Mouse (Mus musculus) layer of hippocampus, postnatal 10 days (tissue): ENCODE results near the gene Rnf227. TPM values are rescaled to one million over a fixed set of nuclear protein-coding genes. Genes with fewer than 3 reads are reported as not detected.
"Not testable (repeated sequence)": the region's sequence is repeated elsewhere in the genome, so short reads cannot be mapped to it uniquely, and the experiment has no call there.

Source experiments
- DNase-seq, 2 experiments: peaks; one replicate each; pipeline ENCODE4 v3.0.0; 2021; ENCODE audit warnings: low spot score in 2 of 2
- long read RNA-seq: library from polyadenylated mRNA; stranded (forward); transcript quantifications from one replicate; pipeline ENCODE4 v2.0.0, GENCODE M21; 2023
- total RNA-seq, 2 experiments: library from RNA; stranded (reverse); gene quantifications; 2 replicates each; pipeline ENCODE4 v1.2.3; 2021

Gene Rnf227
- total RNA-seq: 10 to 100 TPM; 72.6 to 76.6 TPM
- long read RNA-seq, transcript Rnf227-201 (2 exons, 2,081 nt): major isoform, 134 of 142 reads
- long read RNA-seq, partial matches to known transcripts: 0 of 142 reads
- long read RNA-seq, other reads (novel, unspliced or antisense): 8 of 142 reads

DNA sequence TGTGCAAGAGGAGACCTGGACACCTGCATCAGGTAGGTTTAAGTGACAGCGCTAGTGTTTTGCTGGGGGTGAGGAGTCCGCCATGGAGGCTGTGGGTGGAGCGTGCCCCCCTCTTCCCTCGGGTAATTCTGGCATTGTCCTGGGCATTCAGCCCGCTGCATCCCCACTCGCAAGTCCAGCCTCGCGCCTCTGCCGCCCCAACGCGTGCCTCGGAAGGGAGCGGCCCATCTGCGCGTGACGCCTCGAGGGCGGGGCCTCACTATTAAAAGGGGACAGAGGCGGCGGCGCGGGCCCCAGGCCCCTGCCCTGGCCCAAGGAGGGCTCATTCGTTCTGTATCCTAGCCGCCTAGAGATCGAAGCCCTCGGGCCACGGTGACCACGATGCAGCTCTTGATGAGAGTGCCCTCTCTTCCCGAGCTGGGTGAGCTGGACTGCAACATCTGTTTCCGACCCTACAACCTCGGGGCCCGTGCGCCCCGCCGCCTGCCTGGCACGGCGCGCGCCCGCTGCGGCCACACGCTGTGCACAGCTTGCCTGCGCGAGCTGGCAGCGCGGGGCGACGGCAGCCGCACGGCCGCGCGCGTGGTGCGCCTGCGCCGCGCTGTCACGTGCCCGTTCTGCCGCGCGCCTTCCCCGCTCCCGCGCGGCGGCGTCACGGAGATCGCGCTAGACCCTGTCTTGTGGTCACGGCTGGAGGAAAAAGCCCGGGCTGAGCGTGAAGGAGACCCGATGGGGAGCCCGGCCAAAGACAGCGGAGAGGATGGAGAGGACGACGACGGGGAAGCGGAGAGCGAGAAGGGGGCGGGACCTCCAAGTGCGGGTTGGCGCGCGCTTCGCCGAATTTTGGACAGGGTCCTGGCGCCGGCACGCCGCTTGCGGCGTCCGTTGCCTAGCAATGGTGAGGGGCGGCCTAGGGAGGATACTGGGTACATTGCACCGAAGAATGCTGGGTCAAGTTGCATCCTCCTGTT, at the start of gene Rnf227:
TSS of gene Rnf227 (plus strand) at position 301 of the 971 bp plus-strand sequence.
- DNase-seq: peak; percentile 82 to 87

DNA sequence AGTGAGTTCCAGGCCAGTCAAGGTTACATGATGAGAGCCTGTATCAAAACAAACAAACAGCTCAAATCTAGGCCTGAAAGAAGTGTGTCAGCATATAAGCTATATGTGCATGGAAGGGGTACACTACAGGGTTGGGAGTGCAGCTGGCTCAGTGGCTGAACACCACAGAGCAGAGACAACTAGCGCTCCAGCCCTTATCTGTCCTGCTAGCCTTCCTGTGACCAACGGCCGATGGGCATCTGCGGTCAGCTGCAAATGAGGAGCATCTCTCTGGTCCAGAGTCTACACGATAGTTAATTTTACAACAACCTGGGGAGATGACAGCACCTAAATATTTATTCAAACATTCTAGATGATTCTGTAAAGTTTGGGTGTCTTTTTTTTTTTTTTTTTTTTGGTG, 49.1 kb upstream of the Rnf227 start:
- no peak for DNase-seq

DNA sequence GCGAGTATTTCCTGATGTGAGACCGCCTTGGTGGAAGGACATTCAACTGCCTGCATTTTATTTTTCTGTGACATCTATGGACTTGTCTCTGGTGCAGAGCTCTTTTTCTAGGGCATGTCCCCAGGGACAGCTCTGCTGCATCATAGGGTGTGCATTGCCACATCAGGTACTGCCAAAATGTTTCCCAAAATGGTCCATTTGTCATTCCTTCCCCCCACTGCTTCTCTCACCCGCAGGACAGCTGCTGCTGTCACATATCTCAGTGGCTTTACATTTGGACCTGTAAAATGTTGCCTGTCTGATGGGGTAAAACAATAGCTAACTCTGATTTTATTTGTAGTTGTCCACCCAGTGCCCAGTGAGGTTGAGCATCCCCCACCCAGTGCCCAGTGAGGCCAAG, 45.0 kb upstream of the Rnf227 start:
- DNase-seq: no peak

DNA sequence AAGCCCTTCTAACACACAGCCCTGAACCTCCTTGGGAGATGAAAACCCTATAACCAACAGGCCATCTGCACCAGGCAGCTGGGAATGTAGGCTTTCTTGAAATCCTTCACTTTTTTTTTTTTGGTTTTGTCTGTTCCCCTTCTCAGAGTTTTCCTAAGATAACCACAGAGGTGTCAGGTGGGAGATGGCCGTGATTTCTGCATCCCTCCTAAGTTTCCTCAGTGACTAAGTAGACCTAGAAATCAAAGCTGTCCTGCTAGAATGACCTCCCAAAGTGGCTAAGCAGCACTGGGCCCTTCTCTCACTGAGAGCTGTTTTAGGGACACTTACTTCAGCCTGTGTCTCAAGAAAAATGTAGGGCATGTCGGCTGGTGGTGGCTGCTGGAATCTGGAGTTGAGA, 42.5 kb upstream of the Rnf227 start:
- DNase-seq: no peak

DNA sequence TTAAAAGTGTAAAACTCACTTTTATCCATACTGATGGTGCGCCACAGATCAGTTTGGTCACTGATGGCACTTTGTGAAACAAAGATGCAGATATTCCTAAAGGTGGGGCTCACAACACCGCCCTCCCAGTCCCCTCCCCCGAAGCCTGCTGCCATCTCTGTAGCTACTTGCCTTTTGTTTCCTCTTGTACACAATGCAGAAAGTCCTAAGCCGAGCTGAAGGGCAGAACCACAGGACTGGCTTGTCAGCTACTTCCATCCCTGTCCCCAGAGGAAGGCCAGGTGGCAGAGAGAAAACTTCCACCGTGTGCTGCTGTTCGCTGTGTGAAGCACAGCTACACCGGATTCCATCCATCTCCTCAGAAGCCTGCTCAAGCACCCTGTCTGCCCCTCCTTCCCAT, 42.0 kb upstream of the Rnf227 start:
- DNase-seq: no peak

DNA sequence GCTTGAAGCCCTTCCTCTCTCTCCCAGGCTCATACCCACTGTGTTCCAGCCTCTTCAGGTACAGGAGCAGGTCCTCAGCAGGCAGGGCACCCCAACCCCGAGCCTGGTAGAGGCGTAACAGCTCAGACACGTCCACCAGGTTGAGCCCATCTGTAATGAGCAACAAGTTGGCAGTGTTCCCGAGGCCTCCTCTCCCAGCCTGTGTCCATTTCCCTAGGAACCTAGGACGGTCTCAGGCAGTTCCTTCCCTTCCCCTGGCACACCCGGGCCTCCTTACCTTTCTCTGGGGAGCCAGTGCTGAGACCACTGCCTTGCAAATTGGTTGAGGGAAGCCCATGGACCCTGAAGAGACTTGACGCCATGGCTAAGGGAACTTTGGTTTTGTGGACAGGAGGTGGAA, 37.4 kb upstream of the Rnf227 start:
- DNase-seq: no peak

DNA sequence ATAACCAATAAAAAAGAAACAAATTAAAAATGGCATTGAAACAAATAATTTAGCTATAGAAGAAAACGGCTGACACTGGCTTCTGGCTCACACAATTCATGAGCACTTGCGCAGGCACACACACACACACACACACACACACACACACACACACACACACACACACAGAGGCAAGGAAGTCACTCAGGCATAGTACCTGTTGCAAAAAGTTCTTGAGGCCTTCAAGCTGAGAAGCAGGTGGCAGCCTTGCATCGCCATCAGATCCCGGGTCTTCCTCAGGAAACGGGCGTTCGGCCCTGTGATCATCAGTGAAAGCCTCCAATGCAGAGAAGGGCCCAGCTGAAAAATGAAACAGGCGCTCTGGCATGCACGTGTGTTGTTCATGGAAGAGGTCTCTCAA, 35.0 kb upstream of the Rnf227 start:
- DNase-seq: no peak

DNA sequence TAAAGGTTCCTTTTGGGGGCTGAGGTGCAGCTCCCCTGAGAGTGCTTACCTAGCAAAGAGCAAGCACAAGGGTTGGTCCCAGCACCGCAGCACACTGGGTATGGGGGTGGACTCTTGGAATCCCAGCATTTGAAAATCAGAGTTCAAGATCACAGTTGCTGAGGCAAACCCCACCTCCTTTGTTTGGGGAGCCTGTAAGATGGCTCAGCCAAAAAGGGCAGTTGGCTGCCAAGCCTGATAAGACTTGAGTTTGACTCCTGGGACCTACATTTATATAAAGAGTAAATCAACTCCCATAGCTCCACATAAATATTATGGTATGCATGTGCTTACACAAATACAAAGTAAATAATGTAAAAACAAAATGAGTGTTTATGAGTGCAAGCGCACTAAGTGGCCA, 34.2 kb upstream of the Rnf227 start:
- no peak for DNase-seq

DNA sequence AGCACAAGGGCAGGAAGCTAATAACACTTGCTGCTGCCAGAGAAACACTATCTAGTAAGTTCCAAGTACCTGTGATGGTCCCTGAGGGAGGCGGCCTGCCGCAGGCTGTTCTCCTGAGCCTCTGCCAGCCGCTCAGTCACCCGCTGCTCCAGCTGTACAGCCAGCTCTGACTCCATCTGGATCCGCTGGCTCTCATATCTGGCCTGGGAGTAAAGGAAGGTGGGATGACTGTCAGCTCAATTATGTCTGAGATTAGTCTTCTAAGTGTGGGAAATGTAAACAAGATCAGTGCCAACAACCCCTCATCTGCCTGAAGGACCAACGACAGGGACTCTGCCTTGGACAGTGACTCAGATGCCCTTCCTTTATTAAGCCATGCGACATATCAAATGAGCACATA, 29.0 kb upstream of the Rnf227 start:
- DNase-seq: no peak

DNA sequence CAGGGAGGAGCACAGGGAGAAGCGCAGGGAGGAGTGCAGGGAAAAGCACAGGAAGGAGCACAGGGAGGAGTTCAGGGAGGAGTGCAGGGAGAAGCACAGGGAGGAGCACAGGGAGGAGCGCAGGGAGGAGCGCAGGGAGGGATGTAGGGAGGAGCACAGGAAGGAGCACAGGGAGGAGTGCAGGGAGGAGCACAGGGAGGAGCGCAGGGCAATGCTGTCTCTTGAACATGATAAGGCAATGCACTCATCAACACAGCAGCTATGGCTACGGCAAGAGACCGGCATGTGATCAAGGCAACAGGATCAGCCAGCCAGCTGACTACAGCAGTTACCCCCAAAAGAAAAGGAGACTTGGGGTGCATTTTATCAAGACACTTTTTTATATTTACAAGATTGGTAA, 23.9 kb upstream of the Rnf227 start:
- no peak for DNase-seq

DNA sequence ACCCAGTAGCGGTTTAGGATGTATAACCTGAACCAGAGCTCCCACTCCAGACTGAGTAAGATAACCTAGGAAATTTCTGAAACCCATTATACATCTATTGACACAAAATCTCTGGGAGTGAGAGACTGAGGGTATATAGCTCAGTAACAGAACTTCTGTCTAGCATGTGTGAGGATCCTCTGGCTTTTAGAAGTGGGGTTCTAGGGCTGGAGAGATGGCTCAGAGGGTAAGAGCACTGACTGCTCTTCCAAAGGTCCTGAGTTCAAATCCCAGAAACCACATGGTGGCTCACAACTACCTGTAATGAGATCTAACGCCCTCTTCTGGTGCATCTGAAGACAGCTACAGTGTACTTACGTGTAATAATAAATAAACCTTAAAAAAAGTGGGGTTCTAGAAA, 22.3 kb upstream of the Rnf227 start:
- not testable (repeated sequence) for DNase-seq

DNA sequence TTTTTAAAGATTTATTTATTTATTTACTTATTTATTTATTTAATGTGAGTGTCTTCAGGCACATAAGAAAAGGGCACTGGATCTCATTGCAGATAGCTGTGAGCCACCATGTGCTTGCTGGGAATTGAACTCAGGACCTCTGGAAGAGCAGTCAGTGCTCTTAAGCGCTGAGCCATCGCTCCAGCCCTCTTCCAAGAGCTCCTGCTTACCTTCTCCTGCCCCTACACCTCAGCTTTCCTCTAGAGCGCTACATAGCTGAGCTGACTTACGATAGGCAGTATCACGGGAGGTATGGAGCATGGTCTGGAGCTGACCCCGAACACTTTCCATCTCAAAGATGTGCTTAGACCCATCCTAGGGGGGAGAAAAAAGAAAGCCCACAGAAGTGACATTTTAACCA, 18.7 kb upstream of the Rnf227 start:
- DNase-seq: no peak

DNA sequence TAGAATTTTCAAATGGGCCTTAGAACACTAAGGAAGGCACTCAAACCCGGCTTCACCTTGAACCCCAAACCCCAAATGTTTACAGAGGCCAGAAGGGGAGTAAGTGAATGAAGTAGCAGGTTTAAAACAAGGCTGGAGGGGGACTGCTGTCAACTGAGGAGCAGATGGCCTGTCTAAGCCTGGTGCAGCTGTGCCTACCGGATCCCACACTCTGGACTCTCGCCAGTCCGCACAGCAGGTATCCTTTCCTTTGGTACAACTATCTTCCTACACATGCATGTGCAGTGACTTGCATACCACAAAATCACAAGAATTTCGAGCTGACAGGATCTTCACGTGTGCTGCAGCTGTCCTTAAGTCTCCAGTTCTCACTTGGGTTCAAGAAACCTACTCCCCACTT, 18.3 kb upstream of the Rnf227 start:
- DNase-seq: no peak

DNA sequence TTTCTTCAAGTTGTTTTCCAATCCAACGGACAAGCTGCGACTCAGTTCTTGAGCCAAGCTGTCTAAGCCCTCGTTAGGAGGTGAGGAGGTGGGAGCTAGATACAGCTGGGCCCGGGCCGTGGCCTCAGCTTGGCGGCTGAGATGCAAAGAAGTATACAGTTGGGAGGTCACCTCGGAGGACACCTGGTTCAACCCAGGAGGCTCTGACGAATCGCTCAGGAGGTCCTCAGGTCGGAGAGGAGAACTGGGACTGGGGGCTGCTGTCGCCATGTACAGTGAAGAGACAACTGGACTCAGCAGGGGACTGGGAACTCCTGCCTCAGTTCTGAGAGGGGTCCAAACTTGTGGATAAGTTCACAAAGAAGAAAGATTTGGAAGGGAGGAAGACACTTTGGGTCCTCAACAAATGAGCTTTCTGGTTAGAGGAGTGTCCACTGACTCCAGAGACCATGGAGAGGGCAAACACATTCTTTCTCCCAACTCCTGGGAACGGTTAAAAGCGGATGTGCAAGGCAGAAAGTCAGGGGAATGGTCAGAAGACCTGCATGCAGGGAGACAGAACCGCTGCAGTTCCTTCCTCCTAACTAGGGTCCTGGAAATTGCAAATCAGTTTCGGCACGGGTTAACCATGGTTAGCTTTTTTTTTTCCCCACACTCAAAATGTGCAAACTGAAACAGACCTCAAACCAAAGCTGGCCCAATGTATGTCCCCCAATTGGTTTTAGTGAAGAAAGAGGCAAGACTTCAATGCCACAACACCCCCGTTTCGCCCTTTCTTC, 17.4 kb upstream of the Rnf227 start:
- DNase-seq: no peak

DNA sequence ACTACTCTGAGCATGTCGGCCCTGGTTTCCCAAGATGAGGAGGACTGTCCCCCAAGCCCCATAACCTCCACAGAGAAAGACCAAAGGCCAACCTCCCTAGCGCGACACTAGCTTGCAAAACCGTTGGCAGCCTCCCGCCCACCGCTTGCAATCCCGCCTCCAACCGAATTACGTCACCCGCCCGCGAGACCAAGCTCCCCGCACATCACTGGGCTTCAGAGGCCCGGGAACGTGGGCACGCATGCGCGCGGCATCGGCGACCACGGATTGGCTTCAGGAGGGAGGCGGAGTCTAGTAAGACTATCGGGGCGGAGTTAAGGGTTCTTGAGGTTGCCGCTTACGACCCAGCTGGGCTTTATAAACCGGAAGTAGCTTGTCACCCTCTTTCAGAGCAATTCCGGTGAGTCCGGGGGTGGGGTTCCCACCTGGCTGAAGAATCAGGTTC, 16.6 kb upstream of the Rnf227 start, which contains the start of the genes Cntrob and Trappc1:
TSS of gene Cntrob (minus strand) at position 109 of the 445 bp plus-strand sequence.
TSS of gene Trappc1 (plus strand) at position 314 of the 445 bp plus-strand sequence.
- DNase-seq: peak; percentile 99

DNA sequence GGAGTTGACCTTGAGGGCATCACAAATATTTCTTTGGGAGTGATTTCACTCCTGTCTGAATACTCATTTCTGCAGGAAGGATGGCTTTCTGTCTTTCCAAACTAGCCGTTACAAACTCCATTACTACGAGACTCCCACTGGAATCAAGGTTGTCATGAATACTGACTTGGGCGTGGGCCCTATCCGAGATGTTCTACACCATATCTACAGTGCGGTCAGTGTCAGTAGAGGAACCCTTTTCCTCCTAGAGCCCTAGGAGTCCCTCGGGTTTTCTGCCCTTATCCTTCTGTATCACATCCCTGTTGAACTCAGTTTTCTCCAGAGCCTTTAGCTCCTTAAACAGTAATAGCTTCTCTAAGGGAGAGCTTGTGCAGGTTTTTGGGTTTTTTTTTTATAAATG, 15.5 kb upstream of the Rnf227 start:
- DNase-seq: no peak

DNA sequence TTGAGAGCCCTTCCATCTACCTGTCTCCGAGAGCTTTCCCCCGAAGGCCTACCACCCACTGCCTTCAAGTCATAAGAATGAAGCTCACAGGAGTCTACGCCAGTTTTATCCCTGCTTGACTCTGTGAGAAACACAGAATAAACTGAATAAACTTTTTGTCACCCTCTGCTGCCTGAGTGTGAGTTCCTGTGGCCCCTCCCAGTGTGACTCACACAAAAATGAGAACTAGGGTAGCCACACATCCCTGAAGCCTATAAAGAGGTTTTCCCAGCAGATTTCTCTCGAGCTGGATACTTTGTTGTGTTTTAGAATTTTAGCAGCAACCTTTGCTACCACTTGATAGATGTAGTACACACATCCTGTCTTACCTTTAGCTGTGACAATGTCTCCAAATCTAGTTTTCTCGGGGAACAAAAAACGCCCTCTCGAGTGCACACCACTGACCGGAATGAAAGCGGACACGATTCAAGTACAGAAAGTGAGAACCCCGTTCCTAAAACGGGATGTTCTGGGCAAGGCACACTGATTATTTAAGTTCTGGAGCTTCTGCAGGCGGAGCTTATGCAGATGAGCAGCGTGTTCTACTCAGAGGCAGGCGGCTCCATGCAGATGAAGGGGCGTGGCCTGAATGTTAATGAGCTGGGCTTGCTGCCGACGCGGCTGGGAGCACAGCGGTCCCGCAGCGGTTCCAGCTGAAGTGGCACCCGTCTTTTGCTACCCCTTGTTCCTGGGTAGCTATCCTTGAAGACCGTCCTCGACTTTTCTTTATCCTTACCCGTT, 14.4 kb upstream of the Rnf227 start, which contains the start of gene Kcnab3:
TSS of gene Kcnab3 (plus strand) at position 631 of the 780 bp plus-strand sequence.
- peak; percentile 81 to 82 for DNase-seq

DNA sequence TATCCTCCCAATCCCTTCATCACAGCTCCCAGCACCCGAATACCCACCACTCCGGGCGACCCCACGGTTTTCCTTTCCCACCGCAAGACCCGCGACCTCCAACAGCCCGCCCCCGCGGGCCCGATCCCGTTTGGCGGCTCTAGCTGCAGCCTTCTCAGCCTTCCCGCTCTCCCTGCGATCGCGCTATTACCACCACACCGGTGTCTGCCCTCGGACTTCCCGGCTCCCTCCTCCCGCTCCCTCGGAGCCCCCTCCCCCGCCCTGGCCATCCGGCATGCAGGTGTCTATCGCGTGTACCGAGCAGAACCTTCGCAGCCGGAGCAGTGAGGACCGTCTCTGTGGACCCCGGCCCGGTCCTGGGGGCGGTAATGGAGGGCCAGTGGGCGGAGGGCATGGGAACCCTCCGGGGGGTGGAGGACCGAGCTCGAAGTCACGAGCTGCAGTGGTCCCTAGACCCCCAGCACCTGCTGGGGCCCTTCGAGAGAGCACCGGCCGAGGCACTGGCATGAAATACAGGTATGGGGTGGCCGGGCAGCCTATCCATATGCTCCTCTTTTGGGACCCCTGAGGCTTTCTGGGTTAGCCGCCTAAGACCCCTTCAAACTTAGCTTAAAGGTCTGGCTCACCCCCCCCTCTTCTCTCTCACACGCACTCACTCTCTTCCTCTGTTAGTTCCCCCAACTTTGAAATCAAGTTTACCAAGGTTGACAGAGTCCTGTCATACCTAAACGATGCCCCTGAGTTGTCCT, 13.7 kb upstream of the Rnf227 start:
- DNase-seq: no peak

DNA sequence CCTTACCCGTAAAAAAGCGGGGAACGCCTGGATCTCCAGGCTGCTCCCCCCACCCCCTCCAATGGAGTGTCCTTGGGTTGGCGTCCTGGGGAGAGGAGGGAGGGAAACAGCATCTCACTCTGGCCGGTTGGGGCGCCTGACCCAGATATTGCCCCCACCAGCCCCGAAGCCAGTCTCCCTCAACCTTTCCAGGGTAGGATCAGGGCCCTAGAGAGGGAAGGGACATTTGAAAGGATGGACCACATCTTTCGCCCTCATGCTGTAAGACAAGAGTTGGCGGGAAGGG, 13.2 kb upstream of the Rnf227 start:
- no peak for DNase-seq

DNA sequence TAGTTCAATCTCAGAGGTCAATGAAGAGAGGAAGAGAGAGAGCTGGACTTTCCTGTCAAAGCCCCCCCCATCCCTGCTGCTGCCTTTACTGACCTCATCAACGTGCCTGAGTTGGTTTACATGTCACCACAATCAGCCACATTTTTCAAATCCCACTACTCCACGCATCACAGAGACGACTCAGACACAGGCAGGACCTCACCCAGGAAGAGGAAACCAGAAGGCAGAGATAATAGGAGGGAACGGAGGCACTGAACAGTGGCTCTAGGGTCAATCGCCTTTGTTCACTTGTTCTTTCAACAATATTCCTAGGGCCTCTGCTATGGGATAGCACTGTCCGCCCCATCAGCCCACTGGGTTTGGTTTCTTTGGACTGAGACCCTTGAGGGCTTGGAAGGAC, 12.6 kb upstream of the Rnf227 start:
- no peak for DNase-seq
